Mouse (Mus musculus) forebrain, embryonic 14.5 days (tissue): ENCODE data around the gene Bcas1. TPM values are rescaled to one million over a fixed set of nuclear protein-coding genes. Genes with fewer than 3 reads are reported as not detected.

Experiments
- ATAC-seq: fragments of 200-750 bp; cut with Nextera tagmentation; 2 replicates; pipeline ENCODE4 v1.8.0; 2017; ENCODE audit warnings: mild to moderate bottlenecking, moderate library complexity
- DNase-seq: peaks from one replicate; pipeline ENCODE4 v3.0.0-alpha.2; 2015; ENCODE audit warnings: low spot score
- H3K27ac ChIP-seq: fragments of 300-500 bp; sonication (generic); 2 replicates; pipeline ENCODE4 v1.5.1; 2014; ENCODE audit warnings: low read depth, mild to moderate bottlenecking, control low read depth, low read length, moderate library complexity
- H3K27me3 ChIP-seq: fragments of 300-500 bp; sonication (generic); replicated peaks from 2 replicates; pipeline ENCODE4 v1.6.1; 2014; ENCODE audit warnings: low read length, control low read depth, mixed read lengths; ENCODE audit not compliant: control insufficient read depth, insufficient read depth
- H3K36me3 ChIP-seq: fragments of 300-500 bp; sonication (generic); 2 replicates; pipeline ENCODE4 v1.6.1; 2014; ENCODE audit warnings: low read length, control low read depth; ENCODE audit not compliant: control insufficient read depth, insufficient read depth
- H3K4me1 ChIP-seq: fragments of 300-500 bp; sonication (generic); 2 replicates; pipeline ENCODE4 v1.6.1; 2014; ENCODE audit warnings: antibody characterized with exemption, low read length, control low read depth; ENCODE audit not compliant: control insufficient read depth, insufficient read depth
- H3K4me2 ChIP-seq: fragments of 300-500 bp; sonication (generic); 2 replicates; pipeline ENCODE4 v1.6.1; 2014; ENCODE audit warnings: mild to moderate bottlenecking, control low read depth, low read length
- H3K4me3 ChIP-seq: fragments of 300-500 bp; sonication (generic); 2 replicates; pipeline ENCODE4 v1.5.1; 2014; ENCODE audit warnings: low read depth, low read length, control low read depth
- H3K9ac ChIP-seq: fragments of 300-500 bp; sonication (generic); 2 replicates; pipeline ENCODE4 v1.6.1; 2014; ENCODE audit warnings: mild to moderate bottlenecking, low read length, control low read depth, moderate library complexity
- H3K9me3 ChIP-seq: fragments of 300-500 bp; sonication (generic); replicated peaks from 2 replicates; pipeline ENCODE4 v1.6.1; 2016; ENCODE audit warnings: low read length, control low read depth, mixed read lengths; ENCODE audit not compliant: control insufficient read depth
- WGBS: fragments of 180-500 bp; shearing (Covaris S2); extraction: QIAGEN DNeasy Blood & Tissue Kit; methylation state at CpG from one replicate; pipeline ENCODE4 v1.1.7; 2014; 5-methylcytosine and 5-hydroxymethylcytosine counted together
- polyA plus RNA-seq: library from polyadenylated mRNA; unstranded; fragments of >200 nt; fragmentation: Nextera tagmentation; extraction: Ambion mirVana; gene quantifications from 2 replicates; pipeline ENCODE4 v1.2.1, GENCODE M21; 2014

The Bcas1 gene
- polyA plus RNA-seq, 1 experiment from 2014 or later, result 1.4 TPM

DNA sequence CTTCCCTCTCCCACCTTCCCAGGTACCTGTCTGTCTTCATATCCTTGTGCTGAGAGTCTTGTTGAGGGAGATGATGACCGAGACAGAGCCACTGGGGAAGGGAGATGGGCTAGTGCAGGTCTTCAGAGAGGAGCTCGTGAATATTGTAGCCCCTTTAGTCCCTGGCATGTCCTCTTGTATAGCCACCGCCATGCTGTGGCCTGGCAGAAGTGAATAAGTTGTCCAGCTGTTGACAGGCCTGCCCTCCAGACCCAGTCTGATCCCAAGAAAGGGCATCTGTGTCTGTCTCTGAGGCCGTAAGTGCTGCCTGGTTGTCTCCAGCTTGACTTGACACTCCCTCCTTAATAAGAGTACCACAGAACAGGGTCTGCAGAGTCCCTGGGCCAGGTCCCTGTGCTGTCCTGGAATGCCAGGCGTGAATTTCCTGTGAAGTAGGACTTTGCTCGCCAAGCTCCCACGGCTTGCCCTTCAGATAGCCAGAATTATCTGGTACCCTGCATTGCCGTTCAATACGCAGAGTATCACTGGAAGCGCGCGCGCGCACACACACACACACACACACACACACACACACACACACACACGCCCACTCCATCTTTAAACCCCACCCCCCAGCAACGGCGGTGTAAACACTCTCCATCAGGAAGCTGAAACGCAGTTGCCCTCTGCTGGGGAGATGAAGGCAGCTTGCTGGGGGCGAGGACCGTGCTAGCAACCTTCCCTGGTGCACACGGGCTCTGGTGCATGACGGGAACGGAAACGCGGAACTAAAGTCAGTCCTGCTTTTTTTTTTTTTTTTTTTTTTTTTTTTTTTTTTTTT is 108.7 kb downstream of the Bcas1 start:
- Histone ChIP-seq H3K9ac (no peak overlapping the region), H3K9me3 (no peaks in the 10 kb centered on the region), H3K36me3 (no peaks in the 10 kb centered on the region), H3K4me3 (peak overlapping the region; percentile 35), H3K4me2 (peak overlapping the region; percentile 71), H3K27me3 (no peaks in the 10 kb centered on the region), H3K27ac (peak overlapping the region; percentile 33; the same call in 1 of the 2 replicates), H3K4me1 (peaks cover 7% of the 10 kb centered on the region)
- DNase-seq (peak; percentile 98), ATAC-seq (peak; percentile 96)
- WGBS, result 9% methylated on average over 25 of the region's 25 CpGs

DNA sequence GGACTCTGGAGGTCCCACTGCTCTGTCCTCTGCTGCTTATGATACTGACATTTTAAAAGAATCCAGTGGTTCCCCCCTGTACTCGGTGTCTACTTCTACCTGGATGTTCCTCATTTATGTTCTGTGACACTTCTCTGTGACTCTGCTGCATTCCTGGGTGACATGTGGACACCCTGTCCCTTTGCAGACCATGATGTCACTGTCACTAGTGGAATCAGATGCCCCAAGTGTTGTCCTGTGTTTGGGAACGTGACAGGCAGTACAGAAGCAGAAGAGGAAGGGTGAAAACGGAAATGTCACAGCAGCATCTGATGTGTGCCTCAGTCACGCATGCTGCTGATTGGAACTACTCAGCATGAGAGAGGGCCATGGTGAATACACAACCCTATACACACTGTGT is 110.9 kb downstream of the Bcas1 start:
- Histone ChIP-seq H3K9ac (no peak overlapping the region), H3K4me1 (peaks cover 7% of the 10 kb centered on the region), H3K36me3 (no peaks in the 10 kb centered on the region), H3K9me3 (no peaks in the 10 kb centered on the region), H3K4me3 (no peak overlapping the region), H3K27ac (no peak overlapping the region), H3K4me2 (no peak overlapping the region), H3K27me3 (no peaks in the 10 kb centered on the region)
- DNase-seq (no peak), ATAC-seq (no peak)
- WGBS, result 90% methylated on average over 4 of the region's 4 CpGs

DNA sequence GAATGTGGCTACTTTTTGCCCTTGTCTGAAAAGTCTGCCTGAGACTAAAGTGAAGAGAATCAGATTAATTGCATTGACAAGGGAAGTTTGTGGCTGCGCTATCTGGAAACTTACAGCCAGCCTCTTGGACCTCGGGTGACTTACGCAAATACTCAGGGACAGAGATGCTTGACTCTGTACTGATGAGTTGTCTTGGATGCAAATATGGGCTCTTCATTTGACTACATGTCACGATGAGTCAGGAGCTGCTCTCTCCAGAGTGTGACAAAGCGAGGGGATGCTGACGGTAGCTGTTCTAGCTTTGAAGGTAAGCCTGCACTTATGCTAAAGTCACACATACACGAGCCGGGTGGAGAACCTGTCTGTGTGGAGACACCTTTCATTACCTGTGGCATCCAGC is 111.3 kb downstream of the Bcas1 start:
- WGBS, result 94% methylated on average over 8 of the region's 8 CpGs
- DNase-seq (no peak), ATAC-seq (no peak)
- Histone ChIP-seq H3K27ac (no peak overlapping the region), H3K27me3 (no peaks in the 10 kb centered on the region), H3K4me1 (peaks cover 7% of the 10 kb centered on the region), H3K4me2 (no peak overlapping the region), H3K9ac (no peak overlapping the region), H3K4me3 (no peak overlapping the region), H3K9me3 (no peaks in the 10 kb centered on the region), H3K36me3 (no peaks in the 10 kb centered on the region)

DNA sequence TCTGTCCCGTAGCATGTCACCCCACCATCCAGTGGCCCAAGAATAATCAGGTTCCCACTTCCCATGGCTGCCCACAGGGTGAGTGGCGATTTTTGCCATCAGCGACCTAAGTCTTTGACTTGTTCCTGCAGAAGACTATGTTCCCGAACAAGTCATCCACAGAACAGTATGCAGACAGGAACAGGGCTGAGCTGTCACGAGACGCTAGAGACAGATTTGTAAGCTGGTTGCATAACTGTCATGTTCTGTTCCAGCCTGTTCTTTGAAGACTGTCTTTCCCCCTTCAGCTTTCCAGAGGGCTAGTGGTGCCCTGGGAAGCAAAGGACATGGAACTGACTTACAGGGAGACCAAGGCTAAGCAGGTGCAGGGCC is 116.7 kb downstream of the Bcas1 start:
- no peak overlapping the region for H3K4me2 ChIP-seq
- 92% methylated on average over 6 of the region's 6 CpGs for WGBS
- no peaks in the 10 kb centered on the region for H3K36me3 ChIP-seq

DNA sequence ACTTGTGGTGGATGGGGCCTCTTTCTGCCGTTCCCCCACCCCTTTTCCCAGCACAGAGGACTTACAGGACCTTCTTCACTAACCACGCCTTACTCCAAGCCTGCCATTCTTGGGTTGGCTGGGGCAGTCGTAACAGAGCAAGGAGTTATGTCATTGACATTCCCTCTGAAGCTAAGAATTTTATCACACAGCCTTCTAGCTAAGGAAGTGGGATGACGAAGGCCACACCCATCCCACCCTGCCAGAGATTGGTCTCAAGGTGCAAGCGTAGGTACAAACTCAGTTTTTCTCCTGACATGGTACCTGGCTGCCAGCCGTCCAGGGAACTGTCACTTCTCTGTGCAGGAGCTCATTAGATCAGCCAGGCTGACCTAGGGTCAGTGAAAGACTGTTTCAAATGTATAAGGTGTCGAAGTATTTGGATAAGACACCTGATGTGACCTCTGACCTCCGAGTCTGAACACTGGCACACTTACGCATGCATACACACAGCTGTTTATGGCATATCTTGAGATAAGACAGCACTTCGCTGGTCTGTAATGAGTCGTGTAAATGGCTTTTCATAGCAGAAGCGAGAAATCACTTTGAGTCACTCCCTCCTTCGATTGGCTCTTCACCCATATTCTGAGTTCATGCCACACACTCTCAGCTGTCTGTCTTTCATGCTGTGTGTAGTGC is 117.2 kb downstream of the Bcas1 start:
- H3K4me1 ChIP-seq, result peaks cover 8% of the 10 kb centered on the region
- no peak overlapping the region for H3K9ac ChIP-seq
- ATAC-seq (no peak), DNase-seq (no peak)
- no peak overlapping the region for H3K4me3 ChIP-seq
- no peak overlapping the region for H3K27ac ChIP-seq
- WGBS, result 90% methylated on average over 13 of the region's 13 CpGs
- H3K9me3 ChIP-seq, result no peaks in the 10 kb centered on the region
- no peaks in the 10 kb centered on the region for H3K27me3 ChIP-seq
- H3K36me3 ChIP-seq, result no peaks in the 10 kb centered on the region
- no peak overlapping the region for H3K4me2 ChIP-seq

More for the DNA sequence above, 116.7 kb downstream of the Bcas1 start:
- Histone ChIP-seq H3K9ac (no peak overlapping the region), H3K27me3 (no peaks in the 10 kb centered on the region), H3K4me3 (no peak overlapping the region), H3K4me1 (peaks cover 8% of the 10 kb centered on the region), H3K27ac (no peak overlapping the region), H3K9me3 (no peaks in the 10 kb centered on the region)
- no peak for ATAC-seq
- no peak for DNase-seq

DNA sequence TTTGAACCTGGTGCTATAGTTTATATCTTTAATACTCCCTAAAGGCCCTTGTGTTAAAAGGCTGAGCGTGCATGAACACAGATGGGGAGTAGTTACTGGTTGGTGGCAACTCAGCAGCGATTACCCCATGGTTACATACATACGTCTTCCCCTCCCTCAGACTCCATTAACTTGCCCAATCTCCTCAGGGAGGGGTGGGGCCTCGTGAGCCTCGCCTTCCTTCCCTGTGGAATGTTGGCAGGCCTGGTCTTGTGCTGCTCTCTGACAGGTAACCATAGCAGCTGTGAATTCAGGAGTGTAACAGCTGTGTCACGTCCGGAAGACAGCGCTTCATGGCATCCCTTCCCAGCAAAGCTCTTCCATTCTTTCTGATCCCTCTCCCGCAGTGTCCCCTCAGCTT is 118.7 kb downstream of the Bcas1 start:
- DNase-seq, result no peak
- H3K4me2 ChIP-seq, result no peak overlapping the region
- H3K9me3 ChIP-seq, result no peaks in the 10 kb centered on the region
- no peak overlapping the region for H3K4me3 ChIP-seq
- no peak for ATAC-seq
- 66% methylated on average over 9 of the region's 9 CpGs for WGBS
- no peaks in the 10 kb centered on the region for H3K36me3 ChIP-seq
- no peak overlapping the region for H3K9ac ChIP-seq
- H3K4me1 ChIP-seq, result peaks cover 8% of the 10 kb centered on the region
- no peaks in the 10 kb centered on the region for H3K27me3 ChIP-seq
- no peak overlapping the region for H3K27ac ChIP-seq

DNA sequence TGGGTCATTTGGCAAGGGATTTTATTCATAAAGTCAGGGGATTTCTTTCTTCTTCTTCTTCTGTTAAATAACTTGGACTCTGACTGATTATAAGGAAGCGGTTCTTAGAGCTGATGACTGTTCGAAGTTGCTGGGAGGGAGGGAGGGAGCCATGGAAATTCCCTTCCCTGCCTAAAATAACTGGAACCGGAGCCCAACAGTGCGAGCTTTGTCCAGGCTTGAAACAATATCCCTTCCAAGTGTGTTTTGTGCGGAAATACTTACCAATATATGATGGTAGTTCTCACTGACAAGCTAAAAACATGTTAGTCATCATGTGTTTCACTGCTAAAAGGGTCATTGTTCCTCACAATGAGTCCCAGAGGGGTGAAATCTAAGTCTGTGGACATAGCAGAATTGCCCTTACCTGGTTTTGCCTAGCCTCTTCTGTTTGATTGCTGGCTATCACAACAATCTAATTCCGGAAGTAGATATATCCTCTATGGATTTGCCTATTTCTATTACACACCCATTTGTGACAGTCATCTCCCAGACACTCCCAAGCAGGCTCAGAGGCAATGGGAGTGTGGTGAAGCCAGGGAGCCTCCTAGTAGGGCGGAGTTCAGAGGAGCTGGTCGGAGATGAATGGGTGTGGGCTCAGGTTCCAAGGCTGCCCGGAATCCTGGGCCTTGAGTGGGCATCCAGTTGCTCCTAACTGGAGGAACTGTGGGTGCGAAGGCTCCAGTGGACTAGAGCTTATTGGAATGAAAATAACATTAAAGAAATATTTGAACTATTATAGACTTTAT is 119.4 kb downstream of the Bcas1 start:
- no peaks in the 10 kb centered on the region for H3K36me3 ChIP-seq
- no peaks in the 10 kb centered on the region for H3K27me3 ChIP-seq
- no peak overlapping the region for H3K27ac ChIP-seq
- H3K4me3 ChIP-seq, result no peak overlapping the region
- peaks cover 8% of the 10 kb centered on the region for H3K4me1 ChIP-seq
- H3K9me3 ChIP-seq, result no peaks in the 10 kb centered on the region
- DNase-seq (no peak), ATAC-seq (no peak; the same call in 1 of the 2 replicates)
- no peak overlapping the region for H3K4me2 ChIP-seq
- WGBS, result 45% methylated on average over 10 of the region's 10 CpGs
- H3K9ac ChIP-seq, result no peak overlapping the region

DNA sequence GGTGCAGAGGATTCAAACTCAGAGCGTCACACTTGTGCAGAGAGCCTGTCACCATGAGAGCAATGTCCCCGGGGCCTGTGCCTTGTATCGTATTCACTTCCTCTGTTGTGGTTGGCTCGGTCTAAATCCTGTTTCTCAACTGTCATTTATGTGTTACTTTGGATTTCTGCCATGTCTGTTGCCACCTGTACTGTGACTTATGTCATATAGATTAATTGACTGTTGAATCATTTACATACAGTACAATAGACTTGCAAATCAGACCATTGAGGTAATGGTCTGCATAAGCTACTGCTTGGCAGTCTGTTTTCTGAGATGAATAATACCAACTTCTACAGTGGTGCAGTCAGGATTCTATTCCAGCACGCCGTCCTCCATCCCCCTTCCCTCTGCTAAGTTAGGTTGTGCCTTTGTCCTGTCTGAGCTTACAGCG is 120.0 kb downstream of the Bcas1 start:
- H3K27ac ChIP-seq, result 0 out of 2 replicates have a peak overlapping the region, but pooled peaks have one; percentile 46
- no peaks in the 10 kb centered on the region for H3K9me3 ChIP-seq
- no peaks in the 10 kb centered on the region for H3K36me3 ChIP-seq
- ATAC-seq, result peak; percentile 89
- DNase-seq, result peak; percentile 92
- no peak overlapping the region for H3K4me3 ChIP-seq
- H3K9ac ChIP-seq, result no peak overlapping the region
- H3K27me3 ChIP-seq, result no peaks in the 10 kb centered on the region
- peaks cover 8% of the 10 kb centered on the region for H3K4me1 ChIP-seq
- WGBS, result 15% methylated on average over 7 of the region's 7 CpGs
- no peak overlapping the region for H3K4me2 ChIP-seq
